Mouse (Mus musculus): ENCODE measurements at regions not wholly inside any gene's neighbourhood (a gene's known extent, or its start where the extent isn't known, plus 50 kb on each side); places are given as distances from the start of the nearest gene placed in this dataset.
"Not testable (repeated sequence)": the region's sequence is repeated elsewhere in the genome, so short reads cannot be mapped to it uniquely, and the experiment has no call there.

DNA sequence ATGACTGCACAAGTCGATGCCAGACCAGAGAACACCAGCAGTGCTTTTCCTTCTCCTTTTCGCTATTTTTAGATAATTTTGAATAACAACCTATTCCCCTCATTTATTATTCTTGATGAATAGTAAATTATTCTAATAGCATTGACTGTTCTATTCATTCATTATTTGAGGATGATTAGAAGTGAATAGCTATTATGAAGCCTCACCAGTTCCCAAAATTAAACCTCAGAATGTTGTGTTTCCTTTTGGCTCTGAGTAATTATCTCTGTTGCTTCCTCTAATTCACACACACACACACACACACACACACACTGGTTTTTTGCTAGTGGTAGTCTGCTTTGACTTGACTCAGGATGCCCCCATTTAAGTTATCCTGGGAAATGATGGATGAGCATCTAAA lies 540.7 kb downstream of the Cypt12 start:
- no peak for DNase-seq (ENCODE audit: low spot score in 2 of 2)

DNA sequence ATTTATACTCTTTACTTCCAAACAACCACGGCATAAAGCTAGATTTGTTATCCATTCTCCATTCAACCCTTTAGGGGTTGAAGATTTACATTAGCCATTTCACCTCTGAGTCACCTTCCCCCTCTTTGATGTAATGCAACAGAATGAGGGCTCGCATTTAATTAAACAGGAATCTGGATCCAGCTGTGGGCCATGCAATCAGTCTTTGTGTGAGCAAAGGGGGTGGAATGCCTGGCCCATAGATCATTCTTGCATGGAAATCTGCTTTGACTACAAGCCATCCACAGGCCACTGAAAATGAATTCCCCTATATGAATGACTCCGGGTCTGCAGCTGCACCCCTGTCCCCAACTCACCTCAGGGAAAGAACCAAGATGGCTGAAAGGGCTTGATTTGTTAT lies 574.4 kb downstream of the Cypt12 start:
- DNase-seq (ENCODE audit: low spot score in 2 of 2), result no peak

DNA sequence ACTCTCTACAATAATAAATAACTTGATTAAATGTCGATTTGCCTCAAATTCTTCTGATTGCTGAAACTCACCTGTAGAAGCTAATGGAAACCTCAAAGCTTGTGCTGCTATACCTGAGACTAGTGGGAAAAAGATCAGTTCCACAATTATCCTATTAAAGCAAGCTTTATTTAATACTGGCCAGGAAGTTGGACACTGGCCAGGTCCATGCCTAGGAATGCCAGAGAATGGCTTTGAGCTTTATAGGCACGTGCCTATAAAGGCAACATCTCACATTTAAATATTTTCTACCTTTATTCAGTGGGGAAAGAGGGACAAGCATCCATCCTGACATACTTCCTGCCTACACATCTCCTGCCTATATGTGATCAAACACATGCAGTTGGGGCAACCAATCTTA lies 575.8 kb downstream of the Cypt12 start:
- no peak for DNase-seq (ENCODE audit: low spot score in 2 of 2)

DNA sequence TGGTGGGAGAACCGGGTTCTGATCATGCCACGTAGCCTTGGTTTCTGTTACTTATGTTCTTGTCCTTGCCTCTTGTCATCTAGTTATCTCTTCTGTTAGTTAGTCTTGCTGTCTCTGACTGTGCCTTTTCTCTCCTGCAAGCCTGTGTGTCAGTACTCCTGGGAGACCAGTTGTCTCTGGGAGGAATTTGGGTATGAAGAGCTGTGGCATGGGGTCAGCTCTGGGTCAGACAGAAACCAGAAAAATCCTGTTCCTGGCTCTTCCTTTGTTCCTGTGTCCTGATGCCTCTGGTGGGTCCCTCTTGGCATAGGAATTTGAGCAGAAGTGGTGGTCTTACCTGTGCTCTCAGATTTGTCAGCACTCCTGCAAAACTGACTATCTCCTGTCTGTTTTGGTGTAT lies 609.0 kb downstream of the Cypt12 start:
- no peak for DNase-seq (ENCODE audit: low spot score in 2 of 2)

DNA sequence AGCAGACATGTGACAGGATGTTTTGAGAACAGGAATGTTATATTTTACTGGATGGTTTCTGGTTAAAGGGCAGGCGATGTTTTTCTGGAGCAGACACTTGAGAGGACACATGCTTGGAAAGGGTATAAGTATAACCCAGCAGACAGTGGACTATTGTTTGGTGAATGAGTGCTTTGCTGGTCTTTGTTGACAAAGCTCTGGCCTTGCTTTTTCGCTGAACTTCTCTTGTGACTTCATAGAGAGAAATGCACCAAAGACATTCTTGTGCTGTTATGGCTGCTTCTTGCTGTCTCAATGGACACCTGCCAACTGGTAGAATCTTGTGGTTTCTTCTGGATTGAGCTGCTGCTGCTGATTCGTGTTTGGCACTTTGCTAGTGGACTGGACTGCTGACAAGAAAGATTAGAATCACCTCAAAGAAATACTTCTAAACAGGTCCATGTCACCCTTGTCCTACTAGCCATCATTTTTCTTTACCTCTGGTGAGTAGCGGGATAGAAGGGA lies 612.1 kb downstream of the Cypt12 start:
- no peak for DNase-seq (ENCODE audit: low spot score in 2 of 2)

DNA sequence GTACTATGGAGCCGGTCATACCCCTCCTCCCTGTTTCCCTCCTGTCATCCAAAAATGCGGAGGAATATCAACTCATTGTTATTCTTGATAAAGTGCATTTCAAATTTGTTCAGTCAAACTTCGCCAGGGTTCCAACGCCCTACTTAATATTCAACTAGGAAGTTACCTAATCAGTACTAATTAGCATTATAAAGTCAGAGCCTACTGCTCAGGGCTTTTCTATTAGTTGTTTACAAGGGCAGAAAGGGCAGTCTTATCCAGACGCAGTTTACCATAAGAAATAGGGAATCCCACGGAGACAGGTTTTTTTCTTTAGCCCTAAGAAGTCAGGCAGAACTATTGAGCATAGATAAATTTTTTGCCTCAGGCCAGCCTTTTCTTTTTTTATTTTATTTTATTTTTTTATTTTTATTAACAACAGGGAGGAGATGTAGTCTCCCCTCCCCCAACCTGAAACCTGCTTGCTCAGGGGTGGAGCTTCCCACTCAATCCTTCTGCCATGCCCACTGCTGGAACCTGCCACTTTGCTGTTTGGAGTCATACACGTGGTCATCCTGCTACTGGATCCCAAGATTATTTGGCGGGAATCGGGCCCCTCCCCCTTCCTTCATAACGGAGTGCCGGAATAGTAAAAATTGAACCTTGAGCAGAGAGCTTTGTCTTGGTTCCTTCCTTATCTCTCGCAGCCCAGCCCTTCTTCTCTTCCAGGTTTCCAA lies 632.9 kb downstream of the Cypt12 start:
- DNase-seq (ENCODE audit: low spot score in 2 of 2), result not testable (repeated sequence)

DNA sequence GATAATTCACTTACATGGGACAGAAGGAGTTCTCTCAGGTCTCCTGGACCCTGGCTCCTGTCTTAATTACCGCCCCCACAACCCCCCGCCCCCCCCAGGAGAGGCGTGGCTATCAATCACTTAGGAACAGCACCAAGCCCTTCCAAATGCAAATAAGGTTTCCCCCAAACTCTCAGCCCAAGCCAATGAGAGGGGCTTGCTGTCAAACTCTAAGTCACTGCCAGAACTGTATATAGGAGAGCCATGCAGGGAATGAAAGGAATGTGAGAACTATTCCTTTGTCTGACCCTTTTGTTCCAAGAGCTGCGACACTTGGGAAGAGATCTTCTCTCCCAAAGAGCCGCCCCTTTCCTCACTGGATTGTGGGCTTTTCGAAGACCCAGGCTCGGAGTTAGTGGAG lies 672.4 kb downstream of the Cypt12 start:
- no peak for DNase-seq (ENCODE audit: low spot score in 2 of 2)

DNA sequence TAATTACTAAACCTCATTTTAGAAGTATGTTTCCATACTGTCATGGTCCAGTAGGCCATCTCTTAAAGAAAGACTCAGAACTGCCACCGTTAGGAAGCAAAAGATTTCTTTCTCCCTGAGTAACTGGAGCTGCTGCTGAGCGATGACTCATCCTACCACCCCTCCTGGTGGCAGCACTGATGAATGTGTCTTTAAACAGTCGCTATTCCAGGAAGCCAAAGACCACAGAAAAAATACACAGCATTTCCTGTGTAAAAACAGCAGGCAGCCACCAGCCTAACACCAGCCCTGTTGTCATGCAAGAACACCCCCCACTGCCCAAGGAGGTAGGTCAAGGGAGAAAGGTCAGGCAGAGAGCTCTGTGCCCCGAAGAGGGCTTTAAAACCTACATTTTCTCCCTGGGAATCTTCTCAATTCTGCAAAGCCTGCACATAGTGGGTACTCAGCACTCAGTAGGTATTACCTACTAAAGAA lies 675.7 kb downstream of the Cypt12 start:
- peak; percentile 56 to 68 for DNase-seq (ENCODE audit: low spot score in 2 of 2)

DNA sequence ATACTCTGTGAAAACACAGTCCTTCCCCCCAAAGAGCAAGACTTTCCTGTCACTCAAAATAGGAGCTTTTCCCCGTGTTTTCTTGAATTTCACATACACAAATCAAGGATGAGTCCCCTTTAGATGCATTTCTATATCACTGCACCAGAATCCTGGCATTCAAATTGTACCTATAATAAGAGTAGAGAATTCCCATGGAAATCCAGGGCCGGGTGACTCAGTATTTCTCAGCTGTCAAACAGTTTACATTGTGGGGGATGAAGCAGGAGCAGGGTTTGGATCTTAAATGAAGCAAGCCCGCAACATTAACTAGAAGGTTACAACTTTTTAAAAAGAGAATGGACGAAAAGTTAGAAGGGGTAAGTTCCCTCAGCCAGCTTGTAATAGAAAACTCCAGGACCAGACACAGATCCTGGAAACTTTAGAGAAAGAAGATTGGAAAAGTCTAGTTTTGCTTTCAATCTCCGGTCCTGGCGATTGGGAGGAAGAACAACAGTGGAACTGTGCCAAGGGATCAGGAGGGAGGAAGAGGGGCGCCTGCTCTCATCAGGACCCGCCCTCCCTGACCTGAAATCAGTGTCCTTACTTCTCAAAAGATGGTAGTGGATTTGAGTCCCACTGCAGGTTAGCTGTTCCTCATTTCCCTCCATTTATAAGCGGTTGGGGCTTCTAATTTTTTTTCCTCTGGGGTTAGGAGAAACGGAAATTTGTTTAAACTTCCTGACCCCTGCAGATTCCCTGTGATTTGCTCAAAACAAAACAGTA lies 676.4 kb downstream of the Cypt12 start:
- peak; percentile 28 to 37 for DNase-seq (ENCODE audit: low spot score in 2 of 2)

DNA sequence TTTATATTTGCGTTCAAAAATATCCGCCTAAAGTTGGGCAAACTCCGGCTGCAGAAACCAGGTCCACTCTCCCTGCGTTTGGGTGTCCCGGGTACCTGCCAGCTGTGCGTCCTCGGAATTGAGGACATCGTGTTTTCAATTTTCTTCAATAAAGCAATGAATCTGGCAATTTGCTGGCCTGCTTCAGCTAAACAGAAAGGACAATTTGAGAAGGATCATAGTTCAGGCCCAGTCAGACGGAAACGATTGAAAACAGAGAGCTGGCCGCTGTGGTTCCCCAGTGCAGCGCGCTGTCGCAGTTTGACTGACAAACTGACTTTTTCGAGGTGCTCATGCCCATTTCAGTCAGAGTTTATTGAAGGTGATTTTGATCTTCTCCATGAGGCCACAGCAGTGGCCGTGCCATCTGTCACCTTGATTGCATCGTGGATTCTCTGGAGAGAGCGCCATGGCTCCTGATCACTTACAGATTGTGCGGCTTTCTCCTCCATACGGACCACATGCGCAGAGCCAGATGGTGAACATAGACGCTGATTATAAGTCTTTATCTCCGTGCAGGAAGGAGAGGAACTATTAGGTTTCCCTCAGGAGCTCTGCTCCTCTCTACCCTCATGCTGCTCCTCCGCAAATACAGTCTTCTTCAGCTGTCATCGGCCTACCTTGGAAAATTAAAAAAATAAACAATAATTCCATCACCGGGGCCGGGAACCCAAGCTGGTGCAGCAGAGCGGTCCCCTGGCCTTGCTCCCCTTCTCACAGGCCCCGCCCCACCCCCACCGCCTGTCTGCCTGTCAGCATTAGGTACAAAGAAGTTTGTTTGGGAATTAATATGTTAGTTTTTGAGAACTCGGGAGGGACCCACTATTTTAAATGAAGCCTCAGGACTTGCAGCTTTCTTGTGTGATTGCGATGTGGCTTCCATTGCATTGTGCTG lies 677.5 kb downstream of the Cypt12 start:
- DNase-seq (ENCODE audit: low spot score in 2 of 2), result no peak

DNA sequence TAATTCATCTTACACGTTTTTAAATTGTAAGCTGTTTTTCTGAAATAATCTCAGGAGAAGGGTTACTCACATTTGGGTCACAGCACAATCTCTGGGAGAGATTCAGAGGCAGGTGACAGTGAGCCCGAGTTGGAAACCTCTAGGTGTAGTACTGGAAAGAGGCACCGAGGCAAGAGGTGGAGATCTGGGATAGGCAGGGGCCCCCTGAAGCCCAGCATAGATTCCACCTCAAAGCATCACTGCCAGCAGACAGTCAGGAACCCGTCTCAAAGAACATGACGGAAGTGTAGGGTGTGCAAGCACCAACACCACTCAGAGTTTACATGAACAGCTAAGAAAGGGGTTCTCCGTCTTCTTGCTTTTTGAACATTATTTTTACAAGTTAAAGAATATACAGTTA lies 678.2 kb downstream of the Cypt12 start:
- no peak for DNase-seq (ENCODE audit: low spot score in 2 of 2)

DNA sequence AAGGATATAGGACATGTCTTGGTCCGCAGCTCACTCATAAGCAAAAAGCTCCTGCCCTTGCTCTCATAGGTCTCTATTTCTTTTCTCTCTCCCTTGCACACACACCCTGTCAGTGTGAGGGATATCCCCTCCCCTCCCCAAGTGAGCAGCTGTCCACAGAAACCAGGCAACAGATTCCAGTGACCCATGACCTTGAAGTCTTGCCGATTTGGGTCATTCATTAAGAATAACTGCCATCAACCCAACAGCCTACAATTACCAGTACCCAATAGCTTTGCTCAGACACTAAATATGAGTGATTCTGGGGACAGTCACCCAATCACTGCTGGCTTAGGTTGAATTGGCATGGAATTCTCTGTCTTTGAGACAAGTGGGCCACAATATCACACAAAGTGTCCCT lies 678.6 kb downstream of the Cypt12 start:
- DNase-seq (ENCODE audit: low spot score in 2 of 2), result no peak

DNA sequence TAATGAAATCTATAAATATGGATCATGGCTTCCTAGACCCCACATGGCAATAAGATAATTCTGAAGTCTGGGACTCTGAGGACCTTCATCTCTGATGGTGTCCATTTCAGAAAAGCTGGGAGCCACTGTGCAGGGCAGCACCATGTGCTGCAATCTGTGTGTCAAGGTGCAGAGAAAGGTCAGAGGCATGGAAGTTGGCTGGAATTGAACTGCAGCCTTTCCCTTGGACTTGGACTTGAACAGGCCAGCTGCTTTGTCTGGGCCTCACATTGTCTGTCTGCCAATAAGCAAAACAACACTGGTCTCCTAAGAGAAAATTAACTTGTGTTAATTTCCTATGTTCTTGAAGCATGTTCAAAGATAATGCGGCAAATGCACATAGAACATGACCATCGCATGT lies 681.0 kb downstream of the Cypt12 start:
- DNase-seq (ENCODE audit: low spot score in 2 of 2), result no peak

DNA sequence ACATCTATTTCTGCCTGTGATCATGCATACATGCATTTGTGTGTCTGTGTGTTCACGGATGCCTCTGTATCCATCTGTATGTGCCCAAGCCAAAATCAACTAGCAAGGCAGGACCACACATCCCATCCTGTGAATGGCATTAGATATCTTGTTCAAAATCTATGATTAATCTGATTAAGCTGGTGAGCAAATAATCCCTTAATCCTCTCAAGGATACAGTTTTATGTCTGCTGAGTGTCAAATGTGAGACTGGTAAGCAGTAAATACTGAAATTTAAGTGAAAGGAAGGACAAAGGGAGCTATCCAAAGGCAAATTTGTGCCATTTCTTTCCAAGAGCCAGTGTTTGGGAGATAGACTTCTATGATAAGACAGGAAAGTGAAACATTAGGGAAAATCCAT lies 683.4 kb downstream of the Cypt12 start:
- no peak for DNase-seq (ENCODE audit: low spot score in 2 of 2)

DNA sequence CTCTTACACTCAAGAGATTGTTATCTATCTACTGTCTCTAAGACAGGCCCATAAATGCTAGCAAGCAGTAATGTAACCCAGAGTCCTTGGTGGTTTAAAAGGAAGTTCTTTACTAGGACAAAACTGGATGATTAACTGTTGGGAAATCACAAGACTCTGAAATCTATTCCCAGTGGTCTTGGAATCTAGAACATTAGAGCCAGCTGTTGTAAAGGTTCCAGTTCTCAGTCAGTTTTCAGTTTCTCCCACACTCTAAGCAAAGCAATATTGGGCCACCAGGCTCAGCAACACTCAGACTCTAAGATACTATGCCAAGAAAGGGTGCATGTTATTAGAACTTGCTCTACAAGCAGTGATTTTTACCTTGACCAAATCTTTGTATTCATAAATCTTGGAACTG lies 686.6 kb downstream of the Cypt12 start:
- DNase-seq (ENCODE audit: low spot score in 2 of 2), result no peak

DNA sequence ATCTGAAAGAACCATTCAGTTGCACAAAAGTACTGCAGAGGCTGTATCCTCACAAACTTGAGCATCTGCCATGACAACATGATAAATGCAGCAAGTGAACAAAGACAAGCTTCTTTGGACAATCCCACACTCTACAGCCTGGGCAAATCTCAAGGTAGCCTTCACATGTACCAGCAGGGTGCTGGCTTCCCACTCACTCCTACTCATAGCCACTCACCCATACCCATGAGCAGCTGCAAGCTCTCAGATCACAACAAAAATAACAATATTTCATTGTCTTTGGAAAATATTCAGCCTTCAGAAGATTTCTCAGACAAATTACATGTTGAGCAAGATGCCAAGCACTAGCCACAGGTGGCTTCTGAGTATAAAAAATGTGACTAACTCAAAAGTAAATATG lies 689.3 kb downstream of the Cypt12 start:
- DNase-seq (ENCODE audit: low spot score in 2 of 2), result no peak

DNA sequence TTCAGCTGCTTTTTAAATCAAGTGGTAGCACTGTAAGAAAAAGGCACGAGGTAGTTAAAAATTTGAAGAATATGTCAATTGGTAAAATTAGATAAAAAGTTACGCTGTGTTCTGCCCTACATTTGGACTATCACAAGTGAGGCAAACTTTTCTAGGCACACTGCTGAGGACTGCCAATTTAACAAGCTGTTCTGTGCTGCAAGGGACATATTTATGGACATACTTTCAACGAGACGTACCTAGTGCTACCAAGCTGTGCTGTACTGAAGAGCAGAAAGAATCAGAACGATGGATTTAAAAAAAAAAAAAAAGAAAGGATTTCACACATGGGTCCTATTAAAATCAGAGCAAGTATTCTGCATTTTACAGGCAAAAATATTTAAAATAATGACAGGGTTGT lies 692.1 kb downstream of the Cypt12 start:
- DNase-seq (ENCODE audit: low spot score in 2 of 2), result peak in 1 of 2 experiments; percentile 38

DNA sequence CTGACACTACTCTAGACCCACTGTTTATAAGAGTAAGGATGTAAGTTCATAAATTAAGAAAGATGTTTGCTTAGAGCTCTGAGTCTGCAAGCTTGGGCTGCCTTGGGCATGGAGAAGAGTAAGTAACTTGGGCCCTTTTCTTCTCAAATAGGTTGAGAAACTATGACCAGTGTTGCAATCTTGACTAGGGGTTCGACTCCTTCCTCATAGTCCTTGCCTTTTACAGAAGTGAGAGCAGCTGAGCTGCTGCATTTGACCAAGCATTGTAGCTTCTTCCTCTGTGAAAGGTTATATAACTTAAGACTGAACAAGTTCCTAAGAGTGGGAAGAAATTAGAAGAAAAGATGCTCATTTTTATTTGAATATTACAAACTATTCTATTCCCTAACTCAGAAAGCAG lies 693.5 kb downstream of the Cypt12 start:
- DNase-seq (ENCODE audit: low spot score in 2 of 2), result no peak

DNA sequence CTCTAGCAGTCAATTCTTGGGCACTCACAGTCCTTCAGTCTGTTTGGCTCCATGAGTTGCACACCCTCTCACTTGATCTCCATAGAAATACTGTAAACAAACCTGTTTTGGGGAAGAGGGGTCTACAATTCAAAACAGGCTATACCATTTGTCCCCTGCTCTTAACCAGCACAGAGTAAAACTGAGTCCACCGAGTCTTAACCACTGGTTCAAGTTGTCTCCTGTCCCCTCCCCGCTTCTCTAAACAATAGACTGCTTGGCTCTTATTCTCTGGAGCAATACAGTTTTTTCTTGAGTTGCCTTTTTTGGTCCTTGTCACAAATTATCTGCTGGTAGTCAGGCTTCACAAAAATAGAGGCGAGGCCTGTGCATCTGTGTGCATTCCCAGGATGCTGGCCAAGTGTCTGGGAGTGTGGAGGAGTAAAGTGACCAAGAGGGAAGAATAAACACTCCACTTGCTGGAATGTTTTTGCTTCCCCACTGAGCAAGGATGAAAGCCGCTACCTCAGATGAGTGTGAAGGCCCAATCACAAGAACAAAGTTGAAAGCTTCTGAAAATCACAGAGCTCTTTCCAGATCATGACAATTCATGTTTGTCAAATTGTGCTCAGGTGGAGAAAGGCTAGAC lies 695.3 kb downstream of the Cypt12 start:
- peak; percentile 59 to 73 for DNase-seq (ENCODE audit: low spot score in 2 of 2)

DNA sequence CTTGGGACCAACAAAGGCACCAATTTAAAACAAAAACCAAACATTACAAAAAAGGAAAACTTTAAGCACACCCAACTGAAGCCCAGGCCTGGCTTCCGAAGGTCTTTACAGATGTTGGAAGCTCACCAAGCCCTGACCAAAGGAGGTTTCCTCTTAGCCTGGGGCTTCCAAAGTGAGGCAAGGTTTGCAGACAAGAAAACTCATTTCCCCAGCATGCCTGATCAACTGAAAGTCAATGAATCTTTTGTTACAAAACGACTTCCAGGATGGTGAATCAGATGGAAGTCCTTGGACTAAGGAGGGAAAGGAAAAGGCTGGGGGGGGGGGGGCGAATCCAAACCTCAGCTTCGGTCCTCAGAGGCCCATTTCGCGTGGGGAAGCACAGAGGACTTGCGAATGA lies 697.3 kb downstream of the Cypt12 start:
- DNase-seq (ENCODE audit: low spot score in 2 of 2), result no peak

DNA sequence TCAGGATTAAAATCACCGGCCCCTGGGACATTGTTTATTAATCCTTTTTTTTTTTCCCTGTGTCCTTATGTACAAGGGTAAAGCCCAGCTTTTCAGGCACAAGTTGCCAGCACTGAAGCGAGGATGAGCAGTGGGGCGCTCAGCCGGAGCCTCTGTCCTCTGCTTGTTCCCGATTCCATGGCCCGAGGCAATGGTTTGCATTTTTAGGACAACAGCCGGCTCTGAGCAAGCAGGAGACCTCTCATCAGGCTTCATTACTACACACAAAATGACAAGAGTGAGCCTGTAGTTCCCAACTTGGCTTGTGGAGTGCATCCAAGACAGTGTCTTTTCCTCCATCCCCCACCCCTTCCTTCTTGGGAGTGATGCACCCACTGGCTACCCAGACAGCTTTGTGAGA lies 697.7 kb downstream of the Cypt12 start:
- no peak for DNase-seq (ENCODE audit: low spot score in 2 of 2)

All from left cerebral cortex, adult 18-20 months (tissue).